Mouse (Mus musculus) testis, adult 2 months (tissue): Measurements from ENCODE around the gene Calb2. TPM values are rescaled to one million over a fixed set of nuclear protein-coding genes. Genes with fewer than 3 reads are reported as not detected.

ENCODE experiments used
- H3K27ac ChIP-seq: fragments of 200-500 bp; 2 replicates; pipeline ENCODE4 v1.5.1; 2012; ENCODE audit warnings: low read depth, low read length; ENCODE audit not compliant: control insufficient read depth, insufficient read depth
- H3K27me3 ChIP-seq: fragments of 200-500 bp; 2 replicates; pipeline ENCODE4 v1.6.1; 2012; ENCODE audit warnings: mild to moderate bottlenecking, low read length, moderate library complexity; ENCODE audit not compliant: control insufficient read depth, insufficient read depth
- H3K36me3 ChIP-seq: fragments of 200-500 bp; 2 replicates; pipeline ENCODE4 v1.6.1; 2012; ENCODE audit warnings: mild to moderate bottlenecking, low read length; ENCODE audit not compliant: control insufficient read depth, insufficient read depth
- H3K4me1 ChIP-seq: fragments of 200-500 bp; 2 replicates; pipeline ENCODE4 v1.6.1; 2012; ENCODE audit warnings: low read length; ENCODE audit not compliant: control insufficient read depth, insufficient read depth
- H3K4me3 ChIP-seq: fragments of 200-500 bp; 2 replicates; pipeline ENCODE4 v1.5.1; 2012; ENCODE audit warnings: low read depth, mild to moderate bottlenecking, low read length, moderate library complexity, mixed read lengths; ENCODE audit not compliant: control insufficient read depth
- CTCF ChIP-seq: fragments of 200-500 bp; IDR thresholded peaks from 2 replicates; pipeline ENCODE4 v1.5.1; 2012; ENCODE audit warnings: low read depth, mild to moderate bottlenecking, inconsistent platforms, low read length, moderate library complexity; ENCODE audit not compliant: control insufficient read depth, insufficient read depth, insufficient replicate concordance
- POLR2A ChIP-seq: fragments of 200-500 bp; IDR thresholded peaks from 2 replicates; pipeline ENCODE4 v1.6.1; 2012; ENCODE audit warnings: low read depth, mild to moderate bottlenecking, inconsistent platforms, low read length, moderate library complexity; ENCODE audit not compliant: control insufficient read depth
- polyA plus RNA-seq: library from polyadenylated mRNA; depleted of rRNA; stranded (reverse); fragments of >200 nt; gene quantifications from 2 replicates; pipeline ENCODE4 v1.2.3, GENCODE M21; 2012; rRNA removed

Calb2 gene
- polyA plus RNA-seq = 0.20 and 0.25 TPM in 2 replicates

DNA sequence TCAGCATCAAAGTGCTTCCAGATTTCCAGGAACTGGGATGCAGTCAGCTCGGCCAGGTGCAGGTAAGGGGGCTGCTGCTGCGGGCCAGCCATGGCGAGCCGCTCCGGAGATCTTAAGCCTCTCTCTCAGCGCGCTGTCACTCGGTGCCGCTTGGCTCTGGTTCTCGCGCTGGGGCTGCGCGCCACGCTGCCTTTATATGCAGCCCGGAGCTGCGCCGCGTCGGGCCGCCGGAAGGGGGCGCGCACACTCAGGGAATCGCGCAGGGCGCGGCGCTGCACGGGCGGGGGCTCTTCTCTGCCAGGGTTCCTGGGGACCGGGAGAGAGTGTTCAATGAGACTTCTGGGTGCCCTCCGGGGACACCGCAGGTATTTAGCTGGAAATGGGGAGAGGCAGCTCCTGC lies at the start of gene Calb2:
Calb2 (minus strand) TSS at position 165 of the 400 bp plus-strand sequence.
- no peak within 1 kb of the TSS for H3K27ac ChIP-seq
- no peaks in the 10 kb centered on the region for H3K27me3 ChIP-seq
- H3K4me3 ChIP-seq = peak within 1 kb of the TSS; percentile 58
- H3K36me3 ChIP-seq = no peaks in the 10 kb centered on the region
- peaks cover 9% of the 10 kb centered on the region for H3K4me1 ChIP-seq
- TF ChIP-seq CTCF (peak; percentile 82), POLR2A (no peak)

DNA sequence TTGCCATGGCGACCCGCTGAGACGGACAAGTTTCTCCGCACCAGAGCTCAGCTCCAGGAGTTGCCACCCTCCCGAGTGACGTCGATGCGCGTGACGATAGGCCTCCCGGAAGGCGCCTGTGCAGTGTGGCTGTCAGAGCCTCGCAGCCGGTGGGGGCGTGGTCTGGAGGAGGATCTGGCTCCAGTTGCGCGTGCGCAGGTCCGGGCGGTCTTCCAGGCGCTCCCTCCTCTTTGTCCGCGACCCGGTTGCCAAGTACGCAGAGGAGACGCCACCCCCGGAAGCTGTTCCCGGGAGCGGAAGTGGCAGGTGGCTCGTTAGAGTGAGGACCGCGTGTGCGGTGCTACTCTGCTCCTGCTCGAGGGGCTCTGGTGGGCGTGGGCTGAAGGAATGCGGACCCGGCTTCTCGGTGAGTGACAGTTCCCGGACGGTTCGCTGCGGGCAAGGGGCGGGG lies 49.7 kb upstream of the Calb2 start:
- TF ChIP-seq POLR2A (0 out of 2 replicates have a peak, but pooled peaks have one; percentile 19), CTCF (no peak)
- H3K36me3 ChIP-seq = peaks cover 2% of the 10 kb centered on the region
- peak overlapping the region; percentile 32 for H3K27ac ChIP-seq
- peak overlapping the region; percentile 90 for H3K4me3 ChIP-seq
- no peaks in the 10 kb centered on the region for H3K27me3 ChIP-seq
- H3K4me1 ChIP-seq = peaks cover 6% of the 10 kb centered on the region

DNA sequence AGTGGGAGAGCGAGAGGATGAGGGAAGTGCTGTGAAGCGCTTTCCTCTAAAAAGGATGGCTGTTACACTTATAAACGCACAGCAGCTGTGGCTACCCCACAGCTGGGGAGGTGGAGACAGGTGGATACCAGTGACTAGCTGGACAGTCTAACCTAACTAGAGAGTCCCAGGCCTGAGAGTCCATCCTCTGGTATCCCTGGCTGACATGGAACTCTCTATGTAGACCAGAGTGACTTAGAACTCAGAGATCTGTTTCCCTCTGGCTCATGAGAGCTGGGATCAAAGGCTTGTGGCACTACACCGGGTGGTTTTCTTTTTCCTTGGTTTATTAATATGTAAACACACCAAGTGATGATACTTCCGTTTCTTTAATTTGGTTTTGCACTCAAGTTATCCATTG lies 49.2 kb upstream of the Calb2 start:
- peak overlapping the region; percentile 90 for H3K4me3 ChIP-seq
- no peaks in the 10 kb centered on the region for H3K36me3 ChIP-seq
- H3K27me3 ChIP-seq = no peaks in the 10 kb centered on the region
- peaks cover 6% of the 10 kb centered on the region for H3K4me1 ChIP-seq
- TF ChIP-seq CTCF (no peak), POLR2A (no peak)
- peak overlapping the region; percentile 12; the same call in 1 of the 2 replicates for H3K27ac ChIP-seq

DNA sequence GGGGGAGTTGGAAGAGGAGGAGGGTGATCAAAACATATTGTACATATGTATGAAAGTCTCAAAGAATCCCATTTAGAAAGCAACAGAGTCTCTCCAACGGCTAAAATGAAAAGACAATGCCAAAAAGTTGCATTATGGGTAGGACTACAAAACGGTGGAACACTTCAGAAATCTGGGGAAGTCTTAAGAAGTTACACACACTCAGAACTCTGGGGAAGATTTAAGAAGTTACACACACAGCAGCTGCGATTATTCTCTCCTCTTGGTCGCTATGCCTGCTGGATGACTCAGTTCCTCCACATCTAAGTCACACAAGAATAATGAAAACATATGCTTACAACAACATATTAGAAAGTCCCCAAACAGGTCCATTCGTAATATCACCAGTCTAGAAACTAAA lies 48.2 kb upstream of the Calb2 start:
- TF ChIP-seq POLR2A = no peak
- TF ChIP-seq CTCF = no peak
- Histone ChIP-seq H3K27ac (no peak overlapping the region), H3K4me3 (no peak overlapping the region), H3K27me3 (no peaks in the 10 kb centered on the region), H3K36me3 (no peaks in the 10 kb centered on the region), H3K4me1 (peaks cover 6% of the 10 kb centered on the region)

DNA sequence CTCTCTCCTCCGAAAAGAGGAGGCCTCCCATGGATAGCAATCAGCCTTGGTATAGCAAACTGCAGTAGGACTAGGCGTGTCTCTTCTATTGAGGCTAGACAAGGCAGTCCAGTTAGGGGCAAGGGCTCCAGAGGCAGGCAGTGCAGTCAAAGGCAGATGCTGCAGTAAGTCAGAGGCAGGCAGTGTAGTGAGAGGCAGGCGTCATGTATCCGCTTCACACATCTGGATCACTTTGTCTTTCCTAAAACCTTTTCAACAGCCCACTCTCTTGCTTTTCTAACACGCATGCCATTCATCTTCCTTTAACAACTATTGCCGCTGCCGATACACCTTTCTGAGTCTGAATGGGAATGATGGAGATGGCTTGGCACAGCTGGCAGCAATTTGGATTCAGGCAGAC lies 47.4 kb upstream of the Calb2 start, which contains the start of gene Cmtr2:
Cmtr2 (plus strand) TSS at position 301 of the 400 bp plus-strand sequence.
- no peaks in the 10 kb centered on the region for H3K36me3 ChIP-seq
- peaks cover 6% of the 10 kb centered on the region for H3K4me1 ChIP-seq
- no peak within 1 kb of the TSS for H3K27ac ChIP-seq
- TF ChIP-seq CTCF (no peak), POLR2A (no peak)
- no peaks in the 10 kb centered on the region for H3K27me3 ChIP-seq
- no peak within 1 kb of the TSS for H3K4me3 ChIP-seq

DNA sequence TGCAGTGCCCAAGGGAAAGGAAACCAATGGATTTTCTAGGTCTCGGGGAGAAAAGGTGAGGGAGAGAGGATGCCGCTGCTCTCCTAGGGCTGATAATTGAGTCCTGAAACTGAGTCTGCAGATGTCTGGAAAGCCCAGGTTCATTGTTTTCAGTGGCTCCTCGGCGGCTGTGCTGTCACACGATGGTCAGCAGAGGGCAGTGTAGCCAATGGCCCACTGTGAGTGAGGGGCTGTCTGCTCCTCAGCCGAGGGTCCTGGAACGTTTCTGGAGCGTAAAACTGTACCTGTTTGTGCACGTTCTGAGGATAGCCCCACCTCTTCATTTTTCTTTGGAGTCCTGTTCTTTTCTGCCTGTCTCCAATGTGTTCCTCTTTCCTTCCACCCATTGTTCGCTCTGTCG lies 33.8 kb upstream of the Calb2 start:
- H3K27ac ChIP-seq = no peak overlapping the region
- H3K27me3 ChIP-seq = no peaks in the 10 kb centered on the region
- TF ChIP-seq CTCF = peak; percentile 73; the same call in 1 of the 2 replicates
- TF ChIP-seq POLR2A = no peak
- no peaks in the 10 kb centered on the region for H3K36me3 ChIP-seq
- H3K4me3 ChIP-seq = no peak overlapping the region
- H3K4me1 ChIP-seq = no peaks in the 10 kb centered on the region

DNA sequence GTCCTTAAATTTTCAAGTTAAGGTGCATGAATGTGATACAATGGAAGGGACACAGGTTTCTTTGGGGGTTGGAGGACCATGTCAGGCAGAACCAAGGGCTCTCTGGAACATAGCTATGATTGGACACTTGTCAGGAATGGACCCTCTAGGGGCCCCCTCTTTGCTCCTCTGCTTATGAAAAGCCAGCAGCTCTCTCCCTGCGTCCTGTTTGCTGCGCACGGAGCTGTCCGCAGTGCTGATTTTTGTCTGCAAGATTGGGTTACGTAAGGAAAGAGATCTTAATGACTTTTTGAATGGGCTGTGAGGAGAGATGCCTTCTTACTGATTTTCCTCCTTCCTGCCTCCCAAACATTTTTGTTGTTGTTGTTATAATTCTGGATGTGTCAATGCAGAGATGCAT lies 28.7 kb upstream of the Calb2 start:
- Histone ChIP-seq H3K36me3 (no peaks in the 10 kb centered on the region), H3K27ac (no peak overlapping the region), H3K4me1 (no peaks in the 10 kb centered on the region), H3K27me3 (no peaks in the 10 kb centered on the region), H3K4me3 (no peak overlapping the region)
- TF ChIP-seq POLR2A (no peak), CTCF (no peak)

DNA sequence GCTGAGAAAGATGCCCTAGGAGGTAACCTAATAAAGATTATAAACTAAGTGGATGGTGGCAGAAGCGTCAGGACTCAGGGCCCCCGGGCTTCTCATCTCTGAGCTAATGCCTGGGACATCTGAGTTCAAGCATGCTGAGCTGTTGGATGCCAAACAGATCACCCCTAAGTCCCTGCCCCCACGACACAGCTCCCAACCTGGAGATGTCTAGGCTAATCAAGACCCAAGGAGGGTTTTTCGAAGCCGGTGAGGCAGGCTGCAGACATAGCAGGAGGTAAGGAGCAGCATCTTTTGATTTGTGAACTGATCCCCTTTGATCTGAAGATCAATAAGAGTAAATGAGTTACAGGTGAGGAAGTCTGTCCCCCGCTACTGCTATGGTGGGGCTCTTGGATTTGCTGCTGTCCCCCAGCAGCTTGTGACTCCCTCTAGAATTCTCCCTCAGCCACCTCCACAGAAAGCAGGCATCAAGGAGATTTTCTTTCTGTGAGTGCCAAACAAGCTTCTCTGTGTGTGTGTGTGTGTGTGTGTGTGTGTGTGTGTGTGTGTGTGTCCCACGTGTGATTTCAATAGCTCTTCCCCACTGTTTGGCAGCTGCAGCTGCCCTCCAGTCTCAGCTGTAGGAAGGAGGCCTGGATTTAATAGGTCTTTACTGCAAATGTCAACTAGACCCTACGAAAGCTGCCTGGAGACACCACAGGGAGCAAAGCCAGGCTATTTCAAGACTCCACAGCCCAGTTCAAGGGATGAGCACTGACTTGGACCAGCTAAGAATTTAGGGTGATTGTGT lies 21.1 kb upstream of the Calb2 start:
- no peaks in the 10 kb centered on the region for H3K4me1 ChIP-seq
- no peak overlapping the region for H3K27ac ChIP-seq
- H3K36me3 ChIP-seq = no peaks in the 10 kb centered on the region
- no peak overlapping the region for H3K4me3 ChIP-seq
- no peak for TF ChIP-seq POLR2A
- no peak for TF ChIP-seq CTCF
- no peaks in the 10 kb centered on the region for H3K27me3 ChIP-seq
